7 mouse cellular contexts compared by ENCODE assay signal in genomic region chr12:31074839-31075538, GRCm38 (mm10). TPM values are rescaled to one million over a fixed set of nuclear protein-coding genes. Genes with fewer than 3 reads are reported as not detected.
DNase-seq lines count a peak whose midpoint lies in the region; ATAC-seq and TF ChIP-seq lines count a peak whose summit lies in the region.

No protein-coding gene starts in this region.

- 2% methylated on average over 24 of the region's 24 CpGs for WGBS in limb, embryonic 11.5 days
- WGBS in midbrain, embryonic 12.5 days = 4% methylated on average over 24 of the region's 24 CpGs

- peak overlapping the region; percentile 57 for H3K4me2 ChIP-seq in limb, embryonic 11.5 days (ENCODE audit: low read depth, severe bottlenecking)
- H3K4me2 ChIP-seq in midbrain, embryonic 12.5 days (replicated peaks) = peak overlapping the region; percentile 82

- H3K27ac ChIP-seq in testis, adult 2 months (ENCODE audit: control insufficient read depth, insufficient read depth, low read depth, low read length) = peak overlapping the region; percentile 50; the same call in 1 of the 2 replicates
- no peak overlapping the region for H3K27ac ChIP-seq in limb, embryonic 11.5 days (replicated peaks; ENCODE audit: low read depth, low read length)
- H3K27ac ChIP-seq in midbrain, embryonic 12.5 days (replicated peaks) = no peak overlapping the region

- H3K9ac ChIP-seq in limb, embryonic 11.5 days (ENCODE audit: low read length) = no peak overlapping the region
- H3K9ac ChIP-seq in midbrain, embryonic 12.5 days (replicated peaks) = peak overlapping the region; percentile 39; the same call in 1 of the 2 replicates

- TF ChIP-seq CTCF in testis, adult 2 months (IDR thresholded peaks at IDR 0.05; ENCODE audit: control insufficient read depth, insufficient read depth, insufficient replicate concordance, low read depth, low read length) = no peak

- TF ChIP-seq POLR2A in testis, adult 2 months (IDR thresholded peaks at IDR 0.05; ENCODE audit: control insufficient read depth, low read depth, low read length) = no peak

- peak; percentile 46 to 57; a peak in 3 of 4 replicates for ATAC-seq in hematopoietic stem cell, adult 5-6 weeks (replicated peaks in 1 of 2; ENCODE audit: insufficient read depth in 1 of 2, low FRiP score in 2 of 2, low TSS enrichment in 1 of 2, low read depth in 1 of 2, poor library complexity in 2 of 2, severe bottlenecking in 2 of 2)
- no peak for ATAC-seq in limb, embryonic 11.5 days (ENCODE audit: insufficient number of reproducible peaks, low FRiP score, low TSS enrichment, low read depth)
- ATAC-seq in midbrain, embryonic 12.5 days (ENCODE audit: low FRiP score, low read depth) = peak; percentile 44; the same call in 1 of the 2 replicates
- ATAC-seq in inflammation-experienced regulatory T-cells, adult 6 months = no peak

- peaks cover 10% of the 10 kb centered on the region for H3K4me1 ChIP-seq in testis, adult 2 months (ENCODE audit: control insufficient read depth, insufficient read depth, low read length)
- 0 out of 2 replicates have a peak, but pooled peaks cover 8% of the 10 kb centered on the region for H3K4me1 ChIP-seq in limb, embryonic 11.5 days (ENCODE audit: control insufficient read depth, insufficient read depth, low read length)
- peaks cover 17% of the 10 kb centered on the region for H3K4me1 ChIP-seq in midbrain, embryonic 12.5 days

- H3K4me3 ChIP-seq in testis, adult 2 months (ENCODE audit: control insufficient read depth, low read depth, low read length) = peak overlapping the region; percentile 66
- H3K4me3 ChIP-seq in limb, embryonic 11.5 days (ENCODE audit: low read depth, low read length) = peak overlapping the region; percentile 17; the same call in 1 of the 2 replicates
- H3K4me3 ChIP-seq in midbrain, embryonic 12.5 days = peak overlapping the region; percentile 42

- H3K27me3 ChIP-seq in testis, adult 2 months (ENCODE audit: control insufficient read depth, insufficient read depth, low read length) = peaks cover 4% of the 10 kb centered on the region; the same call in 1 of the 2 replicates
- H3K27me3 ChIP-seq in limb, embryonic 11.5 days (ENCODE audit: control insufficient read depth, insufficient read depth, low read length) = peaks cover 34% of the 10 kb centered on the region
- H3K27me3 ChIP-seq in midbrain, embryonic 12.5 days = peaks cover 48% of the 10 kb centered on the region

- H3K36me3 ChIP-seq in testis, adult 2 months (ENCODE audit: control insufficient read depth, insufficient read depth, low read length) = no peaks in the 10 kb centered on the region
- H3K36me3 ChIP-seq in limb, embryonic 11.5 days (ENCODE audit: control insufficient read depth, insufficient read depth, low read length) = no peaks in the 10 kb centered on the region
- H3K36me3 ChIP-seq in midbrain, embryonic 12.5 days = no peaks in the 10 kb centered on the region

- no peak for DNase-seq in testis, postnatal 14 days (ENCODE audit: low spot score)
- peak; percentile 43 for DNase-seq in embryo, embryonic 9.5 days (ENCODE audit: extremely low spot score)
- peak; percentile 63 for DNase-seq in limb, embryonic 11.5 days (ENCODE audit: low spot score)

- H3K9me3 ChIP-seq in limb, embryonic 11.5 days (ENCODE audit: control insufficient read depth, low read length) = no peaks in the 10 kb centered on the region
- H3K9me3 ChIP-seq in midbrain, embryonic 12.5 days = no peaks in the 10 kb centered on the region

RNA-seq across cellular contexts. Expression of gene Fam110c, which starts 1.3 kb away (rescaled TPM):
- polyA plus RNA-seq in testis, adult 2 months (2012; rRNA removed) = 0.41 and 0.62 TPM in 2 replicates
- 6.2 and 8.3 TPM in 2 replicates for total RNA-seq in hematopoietic stem cell, adult 5-6 weeks (2017)
- polyA plus RNA-seq in limb, embryonic 11.5 days (2014; fragmentation: Nextera tagmentation; extraction: Ambion mirVana) = 0.11 and 0.21 TPM in 2 replicates
- 0.07 and 0.08 TPM in 2 replicates for polyA plus RNA-seq in midbrain, embryonic 12.5 days (2016; fragmentation: Nextera tagmentation; extraction: Ambion mirVana)
- under 1 TPM in 2 of 3 experiments, not detected in 1; 0.24 to 0.39 TPM for polyA plus RNA-seq in inflammation-experienced regulatory T-cells, adult 6 months (2017; shearing (Covaris generic))

Comparison
In these comparisons a context has a peak if more than half of its experiments do, and no peak if none do; other contexts are left out.
1. ATAC-seq: peak in hematopoietic stem cell, adult 5-6 weeks (2 of 2) and midbrain, embryonic 12.5 days (single experiment); none in limb, embryonic 11.5 days (single experiment) and inflammation-experienced regulatory T-cells, adult 6 months (single experiment).
2. Peak in every context shown above with its lines, with median percentiles within 50 percentile points of each other: H3K4me3 ChIP-seq.